Mouse (Mus musculus): ENCODE measurements around the gene 2700049A03Rik. TPM values are rescaled to one million over a fixed set of nuclear protein-coding genes. Genes with fewer than 3 reads are reported as not detected.

Gene 2700049A03Rik
- polyA plus RNA-seq, 1 experiment from 2014 or later = 3.8 TPM

DNA sequence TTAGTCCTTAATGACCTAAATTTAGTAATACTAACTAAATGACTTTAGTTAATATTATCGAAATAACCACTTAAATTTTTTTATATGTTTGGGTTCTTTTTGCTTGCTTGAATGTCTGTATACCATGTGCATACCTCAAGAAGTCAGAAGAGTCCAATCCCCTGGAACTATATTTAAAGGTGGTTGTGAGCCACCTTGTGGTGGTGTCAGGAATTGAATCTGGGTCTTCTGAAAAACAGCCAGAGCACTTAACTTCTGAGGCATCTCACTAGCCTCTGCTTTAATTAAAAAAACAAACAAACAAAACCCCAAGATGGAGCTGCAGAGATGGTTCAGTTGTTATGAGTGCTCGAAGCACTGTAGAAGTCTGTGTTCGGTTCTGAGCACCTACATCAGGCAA lies 11.0 kb downstream of the 2700049A03Rik start:
- Histone ChIP-seq H3K79me2 (ENCODE audit: inconsistent target) (no peaks in the 10 kb centered on the region), H3K4me3 (ENCODE audit: inconsistent target) (no peak overlapping the region), H3K27ac (no peak overlapping the region), H3K36me3 (ENCODE audit: inconsistent target) (peaks cover 25% of the 10 kb centered on the region; the same call in 1 of the 2 replicates)
- WGBS (ENCODE audit: missing documents) = 93% methylated on average over 3 of the region's 3 CpGs

DNA sequence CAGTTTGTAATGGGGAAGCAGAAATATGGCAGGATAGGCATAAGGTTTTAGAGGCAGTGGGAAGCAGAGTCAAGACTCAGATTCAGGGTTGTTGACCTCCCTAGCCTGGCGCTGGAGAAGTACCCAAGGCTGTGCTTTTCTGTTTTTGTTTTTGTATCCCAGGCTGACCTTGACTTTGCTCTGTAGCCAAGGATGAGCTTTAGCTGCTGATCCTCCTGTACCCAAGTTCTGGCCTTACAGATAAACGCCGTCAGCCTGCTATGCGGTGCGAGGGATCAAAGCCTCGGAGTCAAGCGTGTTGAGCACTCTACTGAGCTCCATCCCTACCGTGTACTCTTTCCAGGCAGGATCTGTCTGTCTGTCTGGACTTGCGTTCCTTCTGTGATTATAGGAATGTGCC lies 12.2 kb downstream of the 2700049A03Rik start:
- H3K27ac ChIP-seq = no peak overlapping the region
- WGBS (ENCODE audit: missing documents) = 98% methylated on average over 9 of the region's 9 CpGs
- H3K79me2 ChIP-seq (ENCODE audit: inconsistent target) = no peaks in the 10 kb centered on the region
- no peak overlapping the region for H3K4me3 ChIP-seq (ENCODE audit: inconsistent target)
- peaks cover 25% of the 10 kb centered on the region; the same call in 1 of the 2 replicates for H3K36me3 ChIP-seq (ENCODE audit: inconsistent target)

DNA sequence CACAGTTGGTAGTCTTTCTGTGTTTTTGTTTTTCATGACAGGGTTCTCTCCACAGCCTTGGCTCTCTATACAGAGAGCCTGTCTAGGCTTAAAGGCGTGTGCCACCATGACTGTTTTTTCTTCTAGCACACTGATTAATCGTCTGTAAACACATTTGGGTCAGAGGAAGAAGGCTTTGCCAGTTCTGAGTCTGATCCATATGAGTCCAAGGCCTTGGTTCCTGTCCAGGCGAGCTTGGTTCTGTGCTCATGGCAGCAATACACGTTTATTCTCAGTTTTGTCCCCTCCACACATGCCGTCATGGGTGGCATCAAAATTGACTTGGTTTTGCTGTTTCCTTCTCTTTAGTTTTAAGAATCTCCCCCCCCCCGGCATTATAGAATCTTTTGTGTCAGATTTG lies 12.8 kb downstream of the 2700049A03Rik start:
- WGBS (ENCODE audit: missing documents) = 90% methylated on average over 6 of the region's 6 CpGs

DNA sequence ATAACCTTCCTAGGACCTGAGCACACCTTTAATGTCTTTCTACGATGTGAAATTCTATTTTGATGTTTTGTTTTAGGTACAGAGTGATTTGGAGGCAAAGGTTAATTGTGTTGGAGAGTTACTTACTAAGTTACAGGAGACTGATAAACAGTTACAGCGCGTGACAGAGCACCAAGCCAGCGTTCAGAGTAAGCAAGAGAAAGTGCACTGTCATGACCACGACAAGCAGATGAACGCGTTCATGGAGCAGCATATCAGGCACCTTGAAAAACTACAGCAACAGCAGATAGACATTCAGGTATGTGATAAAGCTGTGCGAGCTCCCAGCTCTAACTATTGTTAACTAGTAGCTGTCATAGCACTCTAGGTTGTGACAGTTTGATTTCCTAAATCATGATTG lies 13.5 kb downstream of the 2700049A03Rik start:
- Histone ChIP-seq H3K79me2 (ENCODE audit: inconsistent target) (no peaks in the 10 kb centered on the region), H3K4me3 (ENCODE audit: inconsistent target) (no peak overlapping the region), H3K36me3 (ENCODE audit: inconsistent target) (peaks cover 25% of the 10 kb centered on the region; the same call in 1 of the 2 replicates), H3K27ac (no peak overlapping the region)
- 78% methylated on average over 8 of the region's 8 CpGs for WGBS (ENCODE audit: missing documents)

More for the DNA sequence above, 12.8 kb downstream of the 2700049A03Rik start:
- H3K79me2 ChIP-seq (ENCODE audit: inconsistent target) = no peaks in the 10 kb centered on the region
- H3K4me3 ChIP-seq (ENCODE audit: inconsistent target) = no peak overlapping the region
- H3K36me3 ChIP-seq (ENCODE audit: inconsistent target) = peaks cover 25% of the 10 kb centered on the region; the same call in 1 of the 2 replicates
- no peak overlapping the region for H3K27ac ChIP-seq

DNA sequence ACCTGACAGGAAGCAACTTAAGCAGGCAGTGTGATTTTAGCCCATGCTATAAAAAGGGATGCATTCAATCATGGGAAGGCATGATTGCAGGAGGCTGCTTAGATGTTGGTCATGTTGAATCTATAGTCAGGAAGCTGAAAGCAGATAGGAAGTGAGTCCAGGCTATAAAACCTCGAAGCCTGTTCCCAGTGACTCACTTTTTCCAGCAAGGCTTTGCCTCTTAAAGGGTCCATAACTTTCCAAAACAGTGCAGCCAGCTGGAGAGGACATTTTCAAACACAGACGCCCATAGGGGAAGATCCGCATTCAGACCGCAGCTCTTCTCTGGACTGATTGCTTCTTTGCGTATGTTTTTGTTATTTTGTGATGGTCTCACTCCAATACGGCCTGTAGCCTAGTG lies 18.3 kb downstream of the 2700049A03Rik start:
- Histone ChIP-seq H3K79me2 (ENCODE audit: inconsistent target) (no peaks in the 10 kb centered on the region), H3K36me3 (ENCODE audit: inconsistent target) (peaks cover 8% of the 10 kb centered on the region; the same call in 1 of the 2 replicates), H3K27ac (no peak overlapping the region), H3K4me3 (ENCODE audit: inconsistent target) (no peak overlapping the region)
- 87% methylated on average over 6 of the region's 6 CpGs for WGBS (ENCODE audit: missing documents)

DNA sequence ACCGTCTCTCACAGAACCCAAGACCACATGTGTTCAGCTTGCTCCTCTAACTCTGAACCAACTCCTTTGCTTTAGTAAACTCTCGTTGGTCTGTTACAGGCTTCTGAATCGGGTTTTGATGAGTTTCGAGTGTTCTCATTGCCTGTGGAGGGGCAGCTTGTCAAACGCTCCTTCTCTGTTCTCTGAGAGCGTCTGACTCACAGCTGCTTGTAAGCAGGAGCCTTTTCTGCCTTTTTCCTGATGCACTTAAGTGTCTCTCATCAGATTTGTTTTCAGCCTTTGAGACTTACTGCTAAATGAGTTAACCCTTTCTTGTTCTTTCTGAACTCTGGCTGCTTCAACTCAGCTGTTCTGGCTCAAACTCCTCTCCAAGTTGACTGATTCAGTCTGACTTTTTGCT lies 21.3 kb downstream of the 2700049A03Rik start:
- WGBS (ENCODE audit: missing documents) = 94% methylated on average over 6 of the region's 6 CpGs
- no peaks in the 10 kb centered on the region for H3K79me2 ChIP-seq (ENCODE audit: inconsistent target)
- no peak overlapping the region for H3K4me3 ChIP-seq (ENCODE audit: inconsistent target)
- peaks cover 6% of the 10 kb centered on the region; the same call in 1 of the 2 replicates for H3K36me3 ChIP-seq (ENCODE audit: inconsistent target)
- H3K27ac ChIP-seq = no peak overlapping the region

DNA sequence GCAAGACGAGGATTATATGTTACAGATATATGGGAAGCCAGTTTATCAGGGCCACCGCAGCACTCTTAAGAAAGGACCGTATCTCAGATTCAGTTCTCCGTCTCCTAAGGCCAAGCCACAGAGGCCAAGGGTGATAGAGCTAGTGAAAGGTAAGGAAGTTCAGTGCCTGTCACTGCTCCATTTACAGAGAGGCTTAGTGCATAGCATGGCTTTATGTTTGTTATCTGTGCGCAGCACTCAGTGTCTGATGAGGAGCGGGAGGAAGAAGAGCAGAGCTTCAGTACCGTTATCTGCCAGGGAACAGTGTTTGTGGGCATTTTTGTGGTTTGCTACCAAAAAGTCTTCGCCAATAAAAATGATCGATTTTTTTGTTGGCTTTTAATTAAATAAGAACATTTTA lies 27.8 kb downstream of the 2700049A03Rik start:
- Histone ChIP-seq H3K79me2 (ENCODE audit: inconsistent target) (no peaks in the 10 kb centered on the region), H3K4me3 (ENCODE audit: inconsistent target) (no peak overlapping the region), H3K27ac (no peak overlapping the region), H3K36me3 (ENCODE audit: inconsistent target) (peaks cover 8% of the 10 kb centered on the region; the same call in 1 of the 2 replicates)
- 93% methylated on average over 9 of the region's 9 CpGs for WGBS (ENCODE audit: missing documents)

DNA sequence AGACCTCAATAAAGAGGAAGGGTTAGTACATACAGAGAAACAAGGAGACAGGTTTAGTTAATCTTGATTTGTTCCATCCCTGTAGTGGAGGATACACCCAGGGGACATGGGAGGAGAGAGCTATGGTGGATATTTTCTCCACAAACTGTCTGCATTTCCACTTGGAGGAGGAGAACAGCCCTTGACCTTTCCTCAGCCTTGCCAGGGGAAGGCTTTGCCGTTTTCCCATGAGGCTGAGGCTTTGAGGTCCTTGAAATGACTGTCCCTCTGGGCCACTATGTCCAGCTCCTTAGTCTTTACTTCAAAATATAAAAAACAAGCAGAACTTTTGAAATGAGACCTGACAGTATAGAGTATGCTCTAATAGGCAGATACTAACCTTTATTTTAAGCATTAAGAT lies 33.3 kb downstream of the 2700049A03Rik start:
- no peak overlapping the region for H3K27ac ChIP-seq
- no peak overlapping the region for H3K4me3 ChIP-seq (ENCODE audit: inconsistent target)
- H3K79me2 ChIP-seq (ENCODE audit: inconsistent target) = no peaks in the 10 kb centered on the region
- 100% methylated on average over 1 of the region's 1 CpGs for WGBS (ENCODE audit: missing documents)
- H3K36me3 ChIP-seq (ENCODE audit: inconsistent target) = 0 out of 2 replicates have a peak, but pooled peaks cover 5% of the 10 kb centered on the region

DNA sequence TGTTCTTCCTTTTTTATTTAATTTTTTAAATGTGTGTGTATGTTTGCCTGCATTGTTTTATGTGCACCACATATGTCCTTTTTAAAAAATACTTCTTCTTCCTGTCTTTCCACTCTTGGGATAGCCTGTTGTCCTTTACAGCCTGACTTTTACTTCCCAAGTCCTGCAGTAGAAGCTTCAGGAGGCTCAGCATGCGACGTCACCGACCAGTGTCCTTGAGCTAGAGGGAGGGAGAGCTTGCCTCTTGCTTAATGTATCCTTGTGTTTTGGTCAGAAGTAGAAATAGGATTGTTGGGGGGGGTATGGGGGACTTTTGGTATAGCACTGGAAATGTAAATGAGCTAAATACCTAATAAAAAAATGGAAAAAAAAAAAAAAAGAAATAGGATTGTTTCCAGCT lies 47.1 kb downstream of the 2700049A03Rik start:
- H3K4me3 ChIP-seq (ENCODE audit: inconsistent target) = no peak overlapping the region
- peaks cover 10% of the 10 kb centered on the region; the same call in 1 of the 2 replicates for H3K36me3 ChIP-seq (ENCODE audit: inconsistent target)
- WGBS (ENCODE audit: missing documents) = 90% methylated on average over 3 of the region's 3 CpGs

DNA sequence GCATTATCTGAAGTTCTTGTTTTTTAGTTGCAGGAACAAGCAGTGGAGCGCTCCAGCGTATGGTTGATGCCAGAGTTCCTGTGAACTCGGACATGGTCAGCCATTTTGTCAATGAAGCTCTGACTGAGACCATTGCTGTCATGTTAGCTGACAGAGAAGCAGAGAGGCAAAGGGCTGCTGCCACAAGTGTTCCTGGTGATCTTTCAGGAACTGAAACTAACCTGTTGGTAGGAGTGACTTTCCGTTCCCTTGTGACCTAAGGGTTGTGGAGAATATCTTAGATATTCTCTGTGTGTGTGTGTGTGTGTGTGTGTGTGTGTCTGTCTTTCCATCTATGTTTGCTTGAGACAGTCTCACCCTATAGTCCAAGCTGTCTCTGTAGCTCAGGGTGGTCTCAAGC lies 47.7 kb downstream of the 2700049A03Rik start:
- peaks cover 15% of the 10 kb centered on the region for H3K36me3 ChIP-seq (ENCODE audit: inconsistent target)
- no peak overlapping the region for H3K4me3 ChIP-seq (ENCODE audit: inconsistent target)
- H3K27ac ChIP-seq = no peak overlapping the region
- H3K79me2 ChIP-seq (ENCODE audit: inconsistent target) = no peaks in the 10 kb centered on the region
- WGBS (ENCODE audit: missing documents) = 84% methylated on average over 4 of the region's 4 CpGs

More for the DNA sequence above, 47.1 kb downstream of the 2700049A03Rik start:
- no peaks in the 10 kb centered on the region for H3K79me2 ChIP-seq (ENCODE audit: inconsistent target)
- no peak overlapping the region for H3K27ac ChIP-seq

DNA sequence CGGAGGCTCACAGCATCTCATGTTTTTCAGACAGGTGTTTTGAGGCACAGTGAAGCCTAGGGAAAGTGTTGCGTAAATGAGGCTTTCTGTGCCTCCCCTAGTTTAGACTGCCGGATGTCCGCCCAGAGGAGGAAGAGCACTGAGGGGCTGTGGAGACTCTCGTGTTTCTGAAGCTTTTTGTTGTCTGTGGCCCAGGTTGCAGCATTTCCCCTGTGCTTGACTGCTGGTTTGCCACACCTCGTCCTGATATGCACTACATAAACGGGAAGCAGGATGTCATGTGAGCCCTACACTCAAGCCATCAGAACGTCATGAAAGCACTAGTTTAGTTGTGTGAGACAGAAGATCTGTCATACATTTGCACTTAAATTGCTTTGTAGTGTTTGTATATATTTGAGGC lies 56.1 kb downstream of the 2700049A03Rik start:
- H3K27ac ChIP-seq = no peak overlapping the region
- H3K79me2 ChIP-seq (ENCODE audit: inconsistent target) = no peaks in the 10 kb centered on the region
- peaks cover 12% of the 10 kb centered on the region for H3K36me3 ChIP-seq (ENCODE audit: inconsistent target)
- WGBS (ENCODE audit: missing documents) = 74% methylated on average over 8 of the region's 8 CpGs
- no peak overlapping the region for H3K4me3 ChIP-seq (ENCODE audit: inconsistent target)

DNA sequence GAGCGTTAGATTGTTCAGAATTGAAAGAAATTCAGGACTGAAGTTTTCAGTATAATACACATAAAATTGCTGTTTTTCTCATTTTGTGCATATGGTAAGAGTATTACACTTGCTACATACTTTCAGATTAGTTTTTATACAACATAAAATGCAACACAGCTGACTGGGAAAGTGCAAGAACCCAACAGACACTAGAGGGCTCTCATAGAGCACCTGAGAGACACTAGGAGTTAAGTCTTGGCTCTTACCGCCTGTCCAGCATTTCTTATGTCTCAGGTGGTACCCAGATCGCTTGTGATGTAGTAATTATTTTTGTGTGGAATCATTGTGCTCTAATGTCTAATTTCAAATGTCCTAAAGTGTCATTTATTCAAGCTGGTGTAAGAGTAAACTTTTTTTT lies 61.0 kb downstream of the 2700049A03Rik start:
- Histone ChIP-seq H3K4me3 (ENCODE audit: inconsistent target) (no peak overlapping the region), H3K27ac (no peak overlapping the region), H3K36me3 (ENCODE audit: inconsistent target) (no peaks in the 10 kb centered on the region; the same call in 1 of the 2 replicates), H3K79me2 (ENCODE audit: inconsistent target) (no peaks in the 10 kb centered on the region)
- 91% methylated on average over 3 of the region's 3 CpGs for WGBS (ENCODE audit: missing documents)

DNA sequence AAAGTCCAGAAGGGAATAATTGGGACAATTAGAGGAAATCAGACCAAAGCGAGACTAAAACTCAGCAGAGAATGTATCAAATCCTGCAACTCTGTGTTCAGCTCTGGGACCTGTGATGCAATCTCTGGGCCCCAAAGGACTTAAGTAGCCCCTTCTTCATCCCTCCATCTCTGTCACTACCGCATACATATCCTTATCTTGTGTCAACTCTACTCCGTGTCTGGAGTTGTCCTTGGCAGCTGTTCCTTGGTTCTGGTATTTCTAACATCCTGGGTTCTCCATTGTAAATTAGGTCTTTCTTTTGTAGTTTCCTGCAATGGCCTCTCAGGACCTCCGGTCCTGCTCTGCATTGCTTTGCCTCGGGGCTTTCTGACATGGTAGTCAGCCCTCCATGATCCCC lies 65.1 kb downstream of the 2700049A03Rik start:
- H3K4me3 ChIP-seq (ENCODE audit: inconsistent target) = no peak overlapping the region
- no peak overlapping the region for H3K27ac ChIP-seq
- H3K36me3 ChIP-seq (ENCODE audit: inconsistent target) = no peaks in the 10 kb centered on the region
- no peaks in the 10 kb centered on the region for H3K79me2 ChIP-seq (ENCODE audit: inconsistent target)
- WGBS (ENCODE audit: missing documents) = 97% methylated on average over 5 of the region's 5 CpGs

DNA sequence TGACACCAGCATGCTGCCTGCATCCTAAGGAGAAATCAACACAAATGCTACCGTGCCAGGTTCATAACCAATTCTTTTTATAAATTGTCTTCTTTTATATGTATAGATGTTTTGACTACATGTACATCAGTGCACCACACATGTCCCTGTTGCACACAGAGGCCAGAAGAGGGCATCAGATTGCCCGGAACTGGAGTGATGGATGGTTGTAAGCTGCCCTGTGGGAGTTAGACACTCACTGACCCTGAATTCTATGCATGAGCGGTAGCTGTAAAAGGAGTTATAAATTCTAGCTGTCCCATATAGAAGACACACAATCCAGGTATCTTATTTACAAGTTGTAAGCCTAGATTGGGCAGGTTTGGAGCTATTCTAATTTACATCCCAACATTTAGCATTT lies 67.7 kb downstream of the 2700049A03Rik start:
- Histone ChIP-seq H3K79me2 (ENCODE audit: inconsistent target) (no peaks in the 10 kb centered on the region), H3K27ac (no peak overlapping the region), H3K36me3 (ENCODE audit: inconsistent target) (no peaks in the 10 kb centered on the region), H3K4me3 (ENCODE audit: inconsistent target) (no peak overlapping the region)
- 95% methylated on average over 3 of the region's 3 CpGs for WGBS (ENCODE audit: missing documents)

DNA sequence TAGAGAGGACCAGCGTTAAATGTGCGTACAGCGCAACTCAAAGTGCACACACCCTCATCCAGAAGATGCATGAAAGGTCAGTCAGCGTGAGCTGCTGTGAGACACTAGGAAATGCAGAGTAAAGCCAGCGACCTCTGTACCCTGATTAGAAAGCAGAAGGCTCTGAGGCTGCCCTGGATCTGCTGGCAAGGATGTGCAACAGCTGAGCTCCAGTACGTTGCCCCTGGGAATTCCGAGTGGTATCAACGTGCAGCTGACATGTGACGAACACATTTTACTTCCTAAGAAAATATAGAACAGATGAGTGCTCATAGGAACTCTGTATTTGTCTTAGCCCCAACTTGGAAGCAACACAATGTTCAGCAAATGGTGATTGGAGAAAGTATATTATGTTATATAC lies 80.5 kb downstream of the 2700049A03Rik start:
- Histone ChIP-seq H3K27ac (no peak overlapping the region), H3K4me3 (ENCODE audit: inconsistent target) (no peak overlapping the region), H3K36me3 (ENCODE audit: inconsistent target) (no peaks in the 10 kb centered on the region), H3K79me2 (ENCODE audit: inconsistent target) (no peaks in the 10 kb centered on the region)
- WGBS (ENCODE audit: missing documents) = 95% methylated on average over 9 of the region's 9 CpGs
